Mouse (Mus musculus): ENCODE measurements around the gene Ilk.
A peak's percentile ranks its signal among the peaks of the same experiment; 100 is the strongest.

Ilk gene

DNA sequence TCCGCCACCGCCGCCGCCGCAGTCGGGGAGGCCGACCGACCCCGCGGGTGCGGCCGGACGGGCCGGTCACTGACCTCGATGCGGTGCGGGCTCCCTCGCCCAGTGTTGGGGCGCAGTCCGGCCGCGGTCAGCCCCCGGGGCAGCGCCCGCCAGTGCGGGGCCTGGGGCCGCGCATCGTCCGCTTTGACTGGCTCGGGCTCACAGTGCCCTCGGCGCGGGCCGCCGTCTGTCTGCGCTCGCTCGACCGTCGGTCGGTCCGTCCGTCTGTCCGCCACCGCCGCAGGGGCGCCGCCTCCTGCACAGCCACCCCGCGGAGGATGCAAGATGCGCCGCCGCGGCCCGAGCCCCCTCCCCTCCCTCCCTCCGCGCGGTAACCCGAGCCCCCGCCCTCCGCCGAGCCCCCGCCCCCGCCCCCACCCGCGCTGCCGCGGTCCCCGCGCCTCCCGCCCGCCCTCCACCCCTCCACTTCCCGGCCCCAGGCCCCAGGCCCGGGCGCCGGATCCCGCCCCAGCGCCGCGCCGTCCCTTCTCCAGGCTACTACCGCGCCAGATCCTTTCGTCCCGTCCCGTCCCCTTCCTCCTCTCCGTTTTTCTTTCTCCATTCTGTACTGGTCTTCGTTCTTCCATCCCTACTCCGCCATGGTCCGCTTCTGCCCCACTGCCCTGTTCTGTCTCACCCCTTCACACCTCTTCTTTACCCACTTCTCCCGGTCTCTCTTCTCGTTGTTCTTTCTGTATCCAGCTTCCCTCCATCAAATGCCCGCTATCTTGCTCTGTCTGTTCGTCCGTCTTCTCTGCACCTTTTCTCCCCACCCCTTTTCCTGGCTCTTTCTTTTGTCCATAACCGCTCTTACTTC, 51.1 kb downstream of the Ilk start, which contains the start of gene Dchs1:
Gene Dchs1, minus strand, starts transcription at position 370 of the 856 bp plus-strand sequence.
- DNase-seq: peak; percentile 6

DNA sequence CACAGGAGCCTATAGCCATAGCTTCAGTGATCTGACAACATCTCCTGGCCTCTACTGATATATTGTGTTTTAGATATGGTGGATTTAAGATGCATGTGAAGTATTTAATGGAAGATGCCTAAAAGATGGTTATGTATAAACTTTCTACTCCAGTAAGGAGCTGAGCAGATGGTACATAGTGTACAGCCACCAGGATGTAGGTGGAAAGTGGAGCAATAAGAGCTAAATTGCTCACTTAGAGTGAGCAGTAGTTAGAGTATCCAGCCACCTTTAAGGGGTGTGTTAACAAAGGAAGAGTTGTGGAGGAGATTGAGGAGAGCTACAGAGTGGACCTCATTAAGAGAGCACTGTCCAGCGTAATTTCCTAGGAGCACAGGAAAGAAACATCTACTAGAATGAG, 54.8 kb downstream of the Ilk start:
- DNase-seq: no peak
